In genomic region chr9:101265546-101265945, GRCm38 (mm10) we compare ENCODE assay signal across 9 mouse cellular contexts. TPM values are rescaled to one million over a fixed set of nuclear protein-coding genes. Genes with fewer than 3 reads are reported as not detected.
DNase-seq lines count a peak whose midpoint lies in the region; ATAC-seq and TF ChIP-seq lines count a peak whose summit lies in the region.
"Had no signal": no experiment of that assay in that cellular context is flagged by ENCODE, and none has a peak within 500 bp of the region (broad histone marks: within the 10 kb centered on the region; RNA-seq: fewer than 3 reads in every experiment).

No protein-coding gene starts in this region.

- peak overlapping the region; percentile 20; the same call in 1 of the 2 replicates for H3K27ac ChIP-seq in left cerebral cortex, adult 2 months
- H3K27ac ChIP-seq in embryonic facial prominence, embryonic 12.5 days = 0 out of 2 replicates have a peak overlapping the region, but pooled peaks have one; percentile 12
- peak overlapping the region; percentile 76 for H3K27ac ChIP-seq in kidney, postnatal 0 days
- H3K27ac ChIP-seq: lung, embryonic 15.5 days had no signal

- peaks cover 3% of the 10 kb centered on the region; the same call in 1 of the 2 replicates for H3K4me1 ChIP-seq in embryonic facial prominence, embryonic 12.5 days
- H3K4me1 ChIP-seq in kidney, postnatal 0 days (replicated peaks; ENCODE audit: insufficient read depth, low read length) = 0 out of 2 replicates have a peak, but pooled peaks cover 6% of the 10 kb centered on the region

- H3K9me3 ChIP-seq in embryonic facial prominence, embryonic 12.5 days = no peaks in the 10 kb centered on the region
- no peaks in the 10 kb centered on the region for H3K9me3 ChIP-seq in kidney, postnatal 0 days (replicated peaks; ENCODE audit: low read length)
- H3K9me3 ChIP-seq: lung, embryonic 15.5 days had no signal

- no peaks in the 10 kb centered on the region for H3K36me3 ChIP-seq in embryonic facial prominence, embryonic 12.5 days
- no peaks in the 10 kb centered on the region for H3K36me3 ChIP-seq in kidney, postnatal 0 days (ENCODE audit: insufficient read depth, low read length)
- H3K36me3 ChIP-seq: lung, embryonic 15.5 days had no signal

- H3K4me2 ChIP-seq in embryonic facial prominence, embryonic 12.5 days (replicated peaks) = peak overlapping the region; percentile 27; the same call in 1 of the 2 replicates
- H3K4me2 ChIP-seq in kidney, postnatal 0 days (ENCODE audit: low read length) = no peak overlapping the region
- H3K4me2 ChIP-seq: lung, embryonic 15.5 days had no signal

- peak in 1 of 2 experiments; percentile 25 for DNase-seq in left cerebral cortex, adult 2 months (ENCODE audit: extremely low spot score in 1 of 2, low spot score in 2 of 2)
- no peak for DNase-seq in left cerebral cortex, postnatal 4 days
- DNase-seq in kidney, postnatal 0 days (ENCODE audit: low spot score) = peak; percentile 30
- peak; percentile 34 for DNase-seq in retina, postnatal 7 days (ENCODE audit: low read depth, low spot score)
- DNase-seq in cerebellum, adult 8-10 months = no peak
- DNase-seq in thymus, postnatal 25 days = no peak

- ATAC-seq in embryonic facial prominence, embryonic 12.5 days (ENCODE audit: insufficient number of reproducible peaks, insufficient read depth, low FRiP score, low TSS enrichment) = 0 out of 2 replicates have a peak, but pooled peaks have one; percentile 56
- ATAC-seq in kidney, postnatal 0 days (replicated peaks; ENCODE audit: low FRiP score, low read depth) = peak; percentile 51; the same call in 1 of the 2 replicates
- ATAC-seq in monocyte, adult 5-6 weeks (replicated peaks; ENCODE audit: insufficient number of reproducible peaks, low FRiP score, low TSS enrichment, poor library complexity, severe bottlenecking) = no peak

- TF ChIP-seq CTCF in left cerebral cortex, adult 2 months (IDR thresholded peaks at IDR 0.05) = no peak
- no peak for TF ChIP-seq CTCF in kidney, postnatal 0 days (IDR thresholded peaks at IDR 0.05; ENCODE audit: low read depth)

- no peaks in the 10 kb centered on the region for H3K27me3 ChIP-seq in embryonic facial prominence, embryonic 12.5 days
- no peaks in the 10 kb centered on the region for H3K27me3 ChIP-seq in kidney, postnatal 0 days (ENCODE audit: insufficient read depth, low read length)
- H3K27me3 ChIP-seq: lung, embryonic 15.5 days had no signal

- no peak overlapping the region for H3K9ac ChIP-seq in embryonic facial prominence, embryonic 12.5 days
- no peak overlapping the region for H3K9ac ChIP-seq in kidney, postnatal 0 days (ENCODE audit: low read depth, low read length)
- H3K9ac ChIP-seq: lung, embryonic 15.5 days had no signal

- H3K4me3 ChIP-seq in left cerebral cortex, adult 2 months = 0 out of 2 replicates have a peak overlapping the region, but pooled peaks have one; percentile 16
- no peak overlapping the region for H3K4me3 ChIP-seq in embryonic facial prominence, embryonic 12.5 days
- H3K4me3 ChIP-seq in kidney, postnatal 0 days (replicated peaks; ENCODE audit: low read depth, low read length) = no peak overlapping the region
- H3K4me3 ChIP-seq: lung, embryonic 15.5 days had no signal

- 29% methylated on average over 6 of the region's 6 CpGs for WGBS in embryonic facial prominence, embryonic 12.5 days
- WGBS in kidney, postnatal 0 days = 47% methylated on average over 6 of the region's 6 CpGs

- intact Hi-C loops in left cerebral cortex, adult 2 months (cut with DNase I) = no loop called here
- intact Hi-C loops in left cerebral cortex, postnatal 4 days (cut with DNase I) = no loop called here

RNA-seq across cellular contexts. Expression of gene Ppp2r3a, which starts 14.0 kb away (rescaled TPM):
- total RNA-seq in left cerebral cortex, adult 2 months (2021) = 10 to 100 TPM; 19.4 to 20.9 TPM
- total RNA-seq in left cerebral cortex, postnatal 4 days (2021) = 10 to 100 TPM; 49.8 to 52.4 TPM
- polyA plus RNA-seq in embryonic facial prominence, embryonic 12.5 days (2016; fragmentation: Nextera tagmentation; extraction: Ambion mirVana) = 15.8 and 16.3 TPM in 2 replicates
- 15.3 and 16.6 TPM in 2 replicates for polyA plus RNA-seq in kidney, postnatal 0 days (2015; fragmentation: Nextera tagmentation; extraction: Ambion mirVana)
- 0.95 to 5.3 TPM (median 1.6 TPM) in 3 replicates for total RNA-seq in monocyte, adult 5-6 weeks (2017)

Comparison
In these comparisons a context has a peak if more than half of its experiments do, and no peak if none do; other contexts are left out.
1. DNase-seq: peak in kidney, postnatal 0 days (single experiment) and retina, postnatal 7 days (single experiment); none in left cerebral cortex, postnatal 4 days (single experiment), cerebellum, adult 8-10 months (single experiment) and thymus, postnatal 25 days (single experiment).
2. H3K27ac ChIP-seq: peak in every context shown above with its lines; median percentile 76 in kidney, postnatal 0 days; 20 in left cerebral cortex, adult 2 months; 12 in embryonic facial prominence, embryonic 12.5 days.